Mouse (Mus musculus) MEL-GATA-1-ER (cell line): ENCODE data around the gene Alpk1.

Experiments
- DNase-seq: peaks from one replicate; pipeline ENCODE4 v3.0.0-alpha.2; 2012; ENCODE audit warnings: low read depth; ENCODE audit errors: extremely low read depth

The Alpk1 gene

GRCm38 (mm10) chr3:127780021-127780644, at the start of gene Alpk1:
Gene Alpk1 (minus strand): TSS chr3:127780527.
- DNase-seq, result peak; percentile 93

GRCm38 (mm10) chr3:127827123-127827522, 46.8 kb upstream of the Alpk1 start:
- no peak for DNase-seq

- DNase-seq, result no peak
These were observed 46.2 kb upstream of the Alpk1 start for GRCm38 (mm10) chr3:127826503-127826902.

- no peak for DNase-seq
These were observed 43.8 kb upstream of the Alpk1 start for GRCm38 (mm10) chr3:127823886-127824863.

DNA sequence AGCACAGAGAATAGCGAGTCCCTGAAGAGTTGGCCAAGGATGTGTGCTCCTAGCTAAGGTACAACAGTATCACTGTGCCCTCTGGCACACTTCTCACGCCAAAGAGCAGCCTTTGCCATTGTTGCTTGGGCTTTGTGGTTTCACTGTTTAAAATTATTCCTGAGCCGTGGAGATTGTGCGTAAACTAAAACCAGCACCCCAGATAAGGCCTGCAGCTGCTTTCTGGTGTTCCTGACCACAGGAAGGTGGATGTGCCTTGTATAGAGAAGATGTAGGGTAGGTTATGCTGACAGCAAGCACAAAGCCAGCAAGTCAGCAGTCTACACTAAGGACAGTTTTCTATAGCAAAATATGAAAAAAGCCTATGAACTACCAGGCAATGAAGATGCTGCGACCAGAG, 40.9 kb upstream of the Alpk1 start:
- peak; percentile 21 for DNase-seq

DNA sequence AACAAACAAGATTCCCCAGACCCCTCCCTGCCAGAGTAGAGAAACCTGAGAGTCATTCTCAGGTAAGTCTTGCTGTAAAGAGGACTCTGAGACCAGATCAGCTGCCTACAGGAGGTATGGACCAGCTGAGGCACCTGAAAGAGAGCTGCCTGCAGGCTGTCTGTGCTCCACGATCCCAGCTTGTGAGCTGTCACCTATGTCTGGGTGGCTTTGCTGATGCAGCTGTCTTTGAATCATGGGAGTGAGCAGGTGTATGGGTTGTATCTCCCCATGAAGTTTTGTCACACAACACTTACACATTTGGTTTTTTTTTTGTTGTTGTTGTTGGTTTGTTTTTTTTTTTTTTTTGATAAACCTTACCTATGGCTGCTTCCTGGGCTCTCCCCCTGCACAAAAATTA, 40.1 kb upstream of the Alpk1 start:
- no peak for DNase-seq

DNA sequence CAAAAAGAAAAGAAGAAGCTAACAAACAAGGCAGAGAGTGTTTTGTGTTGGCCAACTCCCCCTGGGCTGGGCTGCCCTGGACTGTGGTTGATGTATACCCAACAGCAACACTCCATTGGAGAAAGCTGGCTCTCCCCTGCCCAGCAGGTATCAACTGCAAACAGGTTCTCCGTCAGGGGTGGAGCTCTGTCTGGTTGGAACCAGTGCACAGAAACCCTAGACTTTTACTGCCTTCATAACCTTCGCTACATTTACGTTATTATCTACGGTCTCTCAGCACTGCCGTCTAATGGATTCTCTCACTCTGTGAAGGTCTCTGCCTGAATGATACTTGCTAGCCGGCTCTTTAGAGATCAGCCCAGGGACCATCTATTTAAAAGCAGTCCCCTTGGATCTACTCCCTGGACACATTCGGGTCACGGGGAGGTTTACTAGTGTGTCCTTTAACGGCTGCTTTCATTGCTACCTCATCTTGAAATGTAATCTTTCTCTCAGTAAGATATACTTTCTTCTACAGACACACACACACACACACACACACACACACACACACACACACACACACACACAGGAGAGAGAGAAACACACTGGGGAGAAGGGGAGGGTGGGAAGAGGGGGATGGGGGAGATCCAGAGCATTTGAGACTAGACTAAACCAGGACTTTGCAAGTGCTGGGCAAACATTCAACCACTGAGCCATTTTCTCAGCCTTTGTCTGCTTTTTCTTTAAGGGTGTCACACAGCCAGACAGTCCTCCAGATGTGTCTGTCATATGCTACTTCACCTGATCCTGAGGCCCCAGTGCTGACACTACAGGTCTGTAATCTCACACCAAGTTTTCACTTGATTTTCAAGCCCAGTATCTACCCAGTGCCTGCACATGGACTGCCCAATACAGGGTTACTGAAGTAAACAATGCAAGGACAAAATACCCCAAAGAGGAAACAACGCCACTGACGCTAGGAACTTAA, 38.7 kb upstream of the Alpk1 start:
- DNase-seq, result no peak

DNA sequence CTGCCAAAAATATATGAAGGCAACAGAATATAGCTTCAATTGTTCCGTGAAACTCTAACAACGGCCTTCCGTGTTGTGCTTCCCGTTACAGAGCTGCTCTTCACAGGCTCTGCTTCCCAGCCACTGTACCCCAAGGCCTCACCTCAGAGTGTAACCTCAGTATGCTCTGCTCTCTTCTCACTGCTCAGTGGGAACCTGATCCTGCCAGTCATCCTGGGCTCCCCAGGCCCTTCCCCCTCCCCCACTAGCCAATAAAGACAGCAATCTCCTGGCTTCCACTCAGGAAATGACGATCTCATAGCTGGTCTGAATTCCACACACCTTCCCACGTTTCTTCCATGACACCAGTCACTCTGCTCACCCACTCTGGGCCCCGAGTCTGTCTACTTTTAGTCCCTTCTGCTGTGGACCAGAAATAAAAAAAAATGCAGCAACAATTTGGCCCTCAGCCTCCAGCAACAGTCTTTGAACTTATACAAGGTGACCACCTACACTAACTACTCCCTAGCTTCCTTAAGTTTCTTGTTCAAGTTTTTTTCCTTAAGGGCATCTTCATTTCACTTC, 36.9 kb upstream of the Alpk1 start:
- no peak for DNase-seq

DNA sequence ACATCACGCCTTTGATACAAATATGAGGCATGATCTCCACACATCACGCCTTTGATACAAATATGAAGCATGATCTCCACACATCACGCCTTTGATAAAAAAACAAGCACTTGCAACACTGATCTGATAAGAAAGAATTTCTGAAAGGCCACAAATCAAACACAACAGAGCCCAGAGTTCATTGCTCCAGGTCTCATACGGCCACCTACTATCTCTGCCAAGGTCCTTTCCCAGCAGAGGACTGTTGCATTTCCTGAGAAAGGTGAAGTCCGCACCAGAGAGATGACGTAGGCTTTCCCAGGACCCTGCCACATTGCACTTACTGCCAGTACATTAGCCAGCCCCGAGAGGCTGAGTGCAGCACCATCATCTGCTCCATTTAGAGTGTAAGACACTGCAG, 28.8 kb upstream of the Alpk1 start:
- DNase-seq, result no peak

DNA sequence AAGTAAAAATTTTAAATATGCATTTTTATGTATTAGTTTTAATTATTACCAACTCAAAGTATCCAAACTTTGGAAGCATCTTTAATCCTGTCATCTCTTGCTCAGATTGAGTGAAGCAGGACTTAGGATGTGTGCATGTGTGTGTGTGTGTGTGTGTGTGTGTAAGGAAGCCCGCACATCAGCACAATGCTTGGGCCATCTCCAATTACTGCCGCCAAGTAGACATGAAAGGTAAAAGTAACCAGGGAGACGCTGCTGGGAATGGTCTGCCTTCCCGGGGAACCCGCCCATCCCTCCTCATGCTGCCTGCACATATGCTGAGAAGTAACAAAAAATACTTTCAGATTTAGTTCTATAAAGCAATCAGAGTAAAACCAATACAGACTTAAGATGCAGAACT, 27.5 kb upstream of the Alpk1 start:
- DNase-seq, result no peak

DNA sequence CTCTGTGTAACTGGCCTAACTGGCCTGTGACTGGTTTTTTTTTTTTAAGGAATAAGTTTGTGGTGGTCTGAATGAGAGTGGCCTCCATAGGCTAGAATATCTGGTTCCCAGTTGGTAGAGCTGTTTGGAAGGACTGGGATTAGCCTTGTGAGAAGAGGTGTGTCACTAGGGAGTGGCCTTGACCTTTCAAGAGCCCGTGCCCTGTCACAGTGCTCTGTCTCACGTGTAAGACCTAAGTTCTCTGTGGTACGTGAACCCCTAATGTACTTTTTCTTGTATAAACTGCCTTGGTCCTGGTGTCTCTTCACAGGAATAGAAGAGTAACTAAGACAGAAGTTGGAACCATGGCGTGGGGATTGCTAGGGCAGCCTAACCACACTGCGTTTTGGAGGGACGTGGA, 25.7 kb upstream of the Alpk1 start:
- no peak for DNase-seq

GRCm38 (mm10) chr3:127805071-127805470, 24.7 kb upstream of the Alpk1 start:
- no peak for DNase-seq

- no peak for DNase-seq
These were observed 24.1 kb upstream of the Alpk1 start for GRCm38 (mm10) chr3:127804439-127804838.

DNA sequence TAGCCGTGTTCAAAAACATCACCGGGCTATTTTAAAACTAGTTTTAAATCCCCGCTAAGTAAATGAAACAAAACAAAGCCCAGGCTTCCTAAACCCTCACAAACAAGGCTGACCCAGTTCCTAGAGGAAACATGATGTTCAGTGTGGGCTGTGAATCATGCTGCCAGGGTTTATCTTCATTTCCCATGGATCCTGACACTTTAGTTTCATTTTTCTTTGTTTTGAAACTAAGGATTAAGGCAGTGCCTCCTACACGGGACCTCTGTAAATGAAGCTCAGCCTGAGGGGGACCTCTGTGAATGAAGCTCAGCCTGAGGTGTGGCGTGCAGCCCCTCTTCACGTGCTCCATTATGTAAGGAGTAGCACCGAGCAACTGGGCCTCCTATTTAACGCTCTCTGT, 22.5 kb upstream of the Alpk1 start:
- no peak for DNase-seq

- no peak for DNase-seq
These were observed 20.8 kb upstream of the Alpk1 start for GRCm38 (mm10) chr3:127801162-127801561.

DNA sequence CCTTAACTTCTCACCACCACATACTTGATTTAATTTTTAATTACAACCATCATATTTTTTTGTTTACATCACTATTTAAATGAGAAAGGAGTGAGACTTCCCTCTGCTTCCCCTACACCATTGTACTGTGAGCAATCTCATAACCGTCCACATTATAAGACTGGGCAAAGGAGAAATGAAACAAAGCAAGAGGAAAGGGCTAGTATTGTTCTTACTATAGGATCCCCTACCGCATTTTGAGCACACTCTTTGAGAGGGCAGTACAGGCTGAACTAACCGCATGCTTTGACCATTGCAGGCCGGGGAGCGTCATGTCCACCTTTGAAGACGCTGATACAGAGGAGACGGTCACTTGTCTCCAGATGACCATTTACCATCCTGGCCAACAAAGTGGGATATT, 15.9 kb upstream of the Alpk1 start:
- DNase-seq, result no peak

- no peak for DNase-seq
These were observed 15.4 kb upstream of the Alpk1 start for GRCm38 (mm10) chr3:127795762-127796161.

DNA sequence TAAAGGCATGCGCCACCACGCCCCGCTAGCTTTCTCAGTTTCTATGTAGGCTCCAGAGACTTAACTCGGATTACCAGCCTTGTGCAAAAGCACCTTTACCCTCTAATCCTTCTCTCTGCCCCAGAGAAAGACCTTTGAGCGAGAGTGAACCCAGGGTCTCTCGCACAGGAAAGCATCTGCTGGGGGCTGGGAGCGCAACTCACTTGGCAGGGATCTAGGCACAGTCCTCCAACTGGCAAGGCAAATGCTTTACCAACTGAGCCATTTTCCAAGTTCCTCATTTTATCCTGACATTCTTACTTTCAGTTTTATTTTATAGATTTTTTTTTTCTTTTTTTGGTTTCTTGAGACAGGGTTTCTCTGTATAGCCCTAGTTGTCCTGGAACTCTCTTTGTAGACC, 12.7 kb upstream of the Alpk1 start:
- peak; percentile 42 for DNase-seq

- peak; percentile 94 for DNase-seq
These were observed 11.6 kb upstream of the Alpk1 start for GRCm38 (mm10) chr3:127791595-127792561.

DNA sequence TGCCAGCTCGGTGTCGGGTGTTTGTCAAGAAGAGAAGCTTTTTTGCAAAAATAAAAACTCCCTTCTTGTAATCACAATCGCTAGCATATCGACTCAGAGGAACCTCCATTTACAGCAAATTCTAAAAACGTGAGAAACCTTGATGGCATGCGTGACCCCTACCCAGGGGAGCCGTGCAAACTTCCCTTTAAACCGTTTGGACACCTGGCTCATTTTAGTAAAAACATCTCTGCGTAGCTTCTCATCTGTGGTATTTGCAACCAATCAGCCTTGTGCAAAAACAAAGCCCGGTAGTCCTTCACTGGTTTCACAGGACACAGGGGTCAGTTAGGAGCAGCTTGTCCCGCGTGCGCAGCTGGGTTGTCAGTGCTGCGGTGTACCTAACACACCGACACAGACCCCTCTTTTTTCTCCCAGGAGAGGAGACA, 10.7 kb upstream of the Alpk1 start:
- DNase-seq, result peak; percentile 43
